Comparison of ENCODE assay signal across 13 mouse cellular contexts in the genomic region with DNA sequence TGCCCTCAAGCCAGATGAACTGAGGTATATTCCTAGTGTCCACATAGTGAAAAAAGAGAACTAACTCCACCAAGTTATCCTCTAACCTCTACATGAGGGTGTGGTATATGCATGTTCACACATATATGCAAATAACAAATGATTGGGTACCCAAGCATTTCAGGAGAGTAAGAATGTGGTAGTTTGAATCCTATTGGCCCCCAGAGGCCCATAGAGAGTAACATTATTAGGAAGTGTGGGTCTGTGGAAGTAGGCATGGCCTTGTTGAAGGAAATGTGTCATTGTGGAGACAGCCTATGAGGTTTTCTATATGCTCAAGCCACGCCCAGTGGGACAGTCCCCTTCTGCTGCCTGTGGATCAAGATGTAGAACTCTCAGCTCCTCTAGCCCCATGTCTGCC.
"Had no signal": no experiment of that assay in that cellular context is flagged by ENCODE, and none has a peak within 500 bp of the region (broad histone marks: within the 10 kb centered on the region; RNA-seq: fewer than 3 reads in every experiment).

No protein-coding gene starts in this region.

- H3K36me3 ChIP-seq: intestine, embryonic 15.5 days; kidney, embryonic 15.5 days; liver, embryonic 13.5 days; midbrain, embryonic 12.5 days; midbrain, embryonic 15.5 days; neural tube, embryonic 13.5 days had no signal

- H3K4me1 ChIP-seq: intestine, embryonic 15.5 days; kidney, embryonic 15.5 days; liver, embryonic 13.5 days; midbrain, embryonic 12.5 days; midbrain, embryonic 15.5 days; neural tube, embryonic 13.5 days had no signal

- ATAC-seq: midbrain, embryonic 15.5 days had no signal

- DNase-seq: liver, embryonic 13.5 days; right cerebral cortex, adult 18-20 months; right cerebral cortex, postnatal 14 days; right cerebral cortex, postnatal 4 days; thymus, postnatal 25 days had no signal

- H3K27ac ChIP-seq: intestine, embryonic 15.5 days; kidney, embryonic 15.5 days; liver, embryonic 13.5 days; macrophage; midbrain, embryonic 12.5 days; midbrain, embryonic 15.5 days; neural tube, embryonic 13.5 days had no signal

- H3K9me3 ChIP-seq: intestine, embryonic 15.5 days; kidney, embryonic 15.5 days; liver, embryonic 13.5 days; midbrain, embryonic 12.5 days; midbrain, embryonic 15.5 days; neural tube, embryonic 13.5 days had no signal

- H3K27me3 ChIP-seq: intestine, embryonic 15.5 days; kidney, embryonic 15.5 days; liver, embryonic 13.5 days; midbrain, embryonic 12.5 days; midbrain, embryonic 15.5 days; neural tube, embryonic 13.5 days had no signal

- H3K4me3 ChIP-seq: intestine, embryonic 15.5 days; kidney, embryonic 15.5 days; liver, embryonic 13.5 days; midbrain, embryonic 12.5 days; midbrain, embryonic 15.5 days; myocyte; neural tube, embryonic 13.5 days had no signal

- H3K4me2 ChIP-seq: intestine, embryonic 15.5 days; kidney, embryonic 15.5 days; liver, embryonic 13.5 days; lung, embryonic 14.5 days; midbrain, embryonic 12.5 days; midbrain, embryonic 15.5 days; neural tube, embryonic 13.5 days had no signal

- H3K9ac ChIP-seq: intestine, embryonic 15.5 days; kidney, embryonic 15.5 days; liver, embryonic 13.5 days; lung, embryonic 14.5 days; midbrain, embryonic 12.5 days; midbrain, embryonic 15.5 days; neural tube, embryonic 13.5 days had no signal
